Mouse (Mus musculus) right cerebral cortex, postnatal 4 days (tissue): ENCODE measurements around the gene Hmgcl.

Experiments
- DNase-seq: peaks from one replicate; pipeline ENCODE4 v3.0.0-alpha.2; 2022

Gene Hmgcl

DNA sequence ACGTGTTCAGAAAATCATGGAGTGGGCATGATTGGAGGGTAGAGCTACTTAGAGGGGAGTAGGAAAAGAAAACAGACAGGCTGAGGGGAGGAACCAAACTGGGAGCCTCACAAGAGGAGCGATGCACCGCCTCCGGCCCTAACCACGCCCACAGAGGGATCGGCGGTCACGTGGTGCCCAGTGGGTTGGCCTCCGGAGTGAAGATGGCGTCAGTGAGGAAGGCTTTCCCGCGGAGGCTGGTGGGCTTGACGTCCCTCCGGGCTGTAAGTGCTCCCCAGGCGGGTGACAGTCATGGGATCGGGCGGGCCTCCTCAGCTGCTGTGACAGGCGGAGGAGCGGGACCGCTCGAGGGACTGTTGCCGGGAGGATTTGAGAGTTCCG, at the start of gene Hmgcl:
Gene Hmgcl (plus strand): TSS at position 171 of the 381 bp plus-strand sequence.
- peak; percentile 91 for DNase-seq

- DNase-seq = no peak
Measured at GRCm38 (mm10) chr4:135898380-135899049, 47.7 kb upstream of the Hmgcl start.

GRCm38 (mm10) chr4:135899050-135899448, 47.2 kb upstream of the Hmgcl start:
- DNase-seq = no peak

GRCm38 (mm10) chr4:135900008-135900407, 46.2 kb upstream of the Hmgcl start:
- no peak for DNase-seq

GRCm38 (mm10) chr4:135902606-135903242, 43.5 kb upstream of the Hmgcl start:
- no peak for DNase-seq

GRCm38 (mm10) chr4:135904810-135905209, 41.4 kb upstream of the Hmgcl start:
- no peak for DNase-seq

DNA sequence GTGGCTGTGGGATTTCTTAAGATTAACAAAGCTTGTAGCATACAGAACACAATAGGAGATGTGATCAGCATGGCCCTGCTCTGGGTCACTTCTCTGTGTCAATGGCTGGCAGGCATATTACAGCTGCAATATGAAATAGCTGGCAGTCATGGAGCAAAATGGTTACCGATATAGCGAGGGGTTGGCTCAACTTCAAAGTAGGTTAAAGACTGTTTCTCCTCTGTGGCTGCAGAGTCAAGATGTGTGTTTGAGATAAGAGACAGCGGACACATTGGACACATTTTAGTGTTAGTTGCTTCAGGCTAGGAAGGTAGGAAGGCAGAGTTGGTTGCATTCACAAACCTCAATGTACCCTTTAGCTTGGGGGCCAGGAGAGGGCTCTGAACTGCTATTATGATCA, 39.6 kb upstream of the Hmgcl start:
- DNase-seq = no peak

- DNase-seq = no peak
Measured at GRCm38 (mm10) chr4:135909326-135910066, 36.8 kb upstream of the Hmgcl start.

DNA sequence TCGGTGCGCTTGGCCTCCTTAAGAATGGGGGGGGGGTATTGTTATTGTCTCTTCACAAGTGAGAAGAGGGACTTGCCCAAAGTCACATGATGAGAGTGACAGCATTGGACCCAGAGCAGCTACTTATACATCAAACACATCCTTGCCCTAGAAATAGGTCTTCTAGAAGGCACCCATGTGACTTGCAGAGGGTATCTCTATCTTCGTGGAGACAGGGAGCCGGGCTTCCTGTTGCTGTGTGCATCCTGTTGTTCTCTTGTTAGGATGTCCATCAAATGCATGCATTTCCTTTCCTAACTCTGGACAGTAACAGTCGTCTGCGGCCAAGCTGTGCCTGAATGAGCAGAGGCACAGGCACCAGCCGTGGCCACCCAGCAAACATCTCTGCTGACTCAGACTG, 34.7 kb upstream of the Hmgcl start:
- no peak for DNase-seq

DNA sequence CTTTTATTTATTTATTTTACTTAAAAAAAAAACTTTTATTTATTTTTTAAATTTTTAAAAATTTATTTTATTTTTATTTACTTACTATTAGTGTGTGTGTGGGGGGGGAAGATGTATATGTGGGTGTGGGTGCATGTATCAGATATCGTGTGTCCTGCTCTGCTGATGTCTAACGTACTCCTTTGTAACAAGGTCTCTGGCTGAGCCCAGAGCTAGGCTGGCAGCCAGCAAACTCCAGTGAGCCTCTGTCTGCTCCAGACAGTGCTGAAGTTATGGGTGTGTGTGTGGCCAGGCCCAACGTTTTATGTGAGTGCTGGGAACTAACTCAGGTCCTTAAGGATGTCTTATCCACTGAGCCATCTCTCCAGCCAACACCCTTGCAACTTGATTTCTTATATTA, 34.1 kb upstream of the Hmgcl start:
- no peak for DNase-seq

DNA sequence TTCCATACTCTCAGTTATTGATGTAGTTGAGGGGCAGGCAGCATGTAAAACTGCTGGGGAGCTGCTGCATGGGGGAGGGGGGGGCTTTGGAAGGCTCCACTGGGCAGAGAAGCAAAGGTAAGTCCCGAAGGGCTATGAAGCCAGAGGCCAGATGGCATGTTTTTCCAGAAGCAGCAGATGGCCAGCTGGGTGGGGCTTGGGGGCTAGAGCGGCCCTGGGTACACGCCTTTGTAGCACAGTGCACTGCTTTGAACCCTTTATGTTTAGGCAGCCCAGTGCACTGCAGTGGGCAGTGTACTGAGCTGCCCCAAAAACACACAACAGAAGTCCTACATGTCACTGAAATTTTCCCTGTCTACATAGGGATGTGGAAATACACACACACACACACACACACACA, 33.4 kb upstream of the Hmgcl start:
- no peak for DNase-seq

- no peak for DNase-seq
Measured at GRCm38 (mm10) chr4:135913433-135913832, 32.8 kb upstream of the Hmgcl start.

DNA sequence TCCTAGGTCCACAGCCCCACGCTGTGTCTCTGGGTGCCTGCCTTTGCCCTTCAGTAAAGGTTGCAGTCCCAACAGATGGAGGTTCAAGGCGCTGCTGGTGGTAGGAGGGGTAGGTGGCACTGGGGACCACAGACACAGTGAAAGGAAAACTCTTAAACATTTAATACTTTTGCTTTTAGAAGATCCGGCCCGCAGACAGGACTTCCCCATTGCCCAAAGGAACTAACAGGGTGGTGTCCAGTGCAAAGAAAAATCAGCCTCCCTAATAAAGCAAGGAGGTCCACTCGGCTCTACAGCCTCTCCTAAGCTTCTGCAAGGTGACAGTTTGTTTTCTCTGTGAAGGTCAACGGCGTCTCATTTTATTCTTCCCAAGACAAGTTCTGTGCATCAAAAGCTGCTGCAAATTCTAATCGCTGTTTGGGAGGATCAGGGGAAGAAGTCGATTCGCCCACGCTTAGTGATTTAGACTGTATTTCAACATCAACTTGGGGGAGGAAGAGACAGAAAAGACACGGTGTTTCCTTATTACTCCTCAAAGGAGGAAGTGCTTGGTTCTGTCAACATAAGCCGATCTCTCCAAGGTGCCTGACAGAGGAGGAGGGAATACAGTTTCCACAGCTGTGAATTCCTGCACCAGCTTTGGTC, 27.5 kb upstream of the Hmgcl start:
- no peak for DNase-seq

DNA sequence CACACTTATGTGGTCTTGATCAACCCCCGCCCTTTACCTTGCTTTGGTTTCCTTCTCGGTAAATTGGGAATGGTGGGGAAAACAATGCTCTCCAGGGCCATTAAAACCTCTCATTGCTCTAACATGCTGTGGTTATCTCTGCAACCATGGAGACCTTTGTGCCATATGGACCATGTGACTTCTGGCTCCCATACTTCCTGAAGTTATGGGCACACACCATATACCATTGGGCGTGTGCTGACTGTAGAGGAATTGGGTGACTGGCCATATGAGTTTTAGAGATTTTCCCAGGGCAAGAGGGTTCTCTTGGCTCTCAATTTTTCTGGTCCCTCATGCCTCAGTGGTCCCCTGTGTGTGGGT, 27.0 kb upstream of the Hmgcl start:
- DNase-seq = no peak

DNA sequence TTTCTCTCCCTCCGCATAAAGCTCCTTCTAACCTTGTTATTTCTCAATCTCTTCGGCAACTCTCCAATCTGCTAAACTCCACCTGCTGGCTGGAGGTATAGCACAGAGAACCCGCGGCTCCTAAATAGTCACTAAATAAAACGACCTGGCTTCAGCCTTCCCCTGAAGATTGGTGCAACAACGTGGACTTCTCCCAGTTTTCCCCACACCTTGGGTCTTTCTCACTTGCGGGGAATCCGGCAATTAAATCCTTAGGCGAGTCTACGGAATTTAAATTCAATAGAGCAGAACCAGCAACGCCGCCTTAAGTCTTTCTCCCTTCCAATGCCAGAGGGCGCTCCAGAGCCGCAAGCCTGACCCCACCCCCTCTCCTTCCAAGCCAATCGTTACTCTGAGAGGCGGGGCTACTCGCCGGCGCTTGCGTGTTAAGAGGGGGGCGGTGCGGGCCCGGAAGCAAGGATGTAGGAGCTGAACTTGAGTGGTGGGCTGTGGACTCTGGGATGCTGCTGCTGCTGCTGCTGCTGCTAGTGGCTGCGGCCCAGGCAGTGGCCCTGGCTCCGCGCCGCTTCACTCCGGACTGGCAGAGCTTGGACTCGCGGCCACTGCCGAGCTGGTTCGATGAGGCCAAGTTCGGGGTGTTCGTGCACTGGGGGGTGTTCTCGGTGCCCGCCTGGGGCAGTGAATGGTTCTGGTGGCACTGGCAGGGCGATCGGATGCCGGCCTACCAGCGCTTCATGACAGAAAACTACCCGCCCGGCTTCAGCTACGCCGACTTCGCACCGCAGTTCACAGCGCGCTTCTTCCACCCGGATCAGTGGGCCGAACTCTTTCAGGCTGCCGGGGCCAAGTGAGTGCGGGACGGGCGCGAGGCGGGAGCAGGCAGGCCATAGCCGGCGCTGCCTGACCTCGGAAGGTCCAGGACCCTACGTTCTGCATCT, 25.7 kb upstream of the Hmgcl start, which contains the start of gene Fuca1:
Gene Fuca1 (plus strand): TSS at position 432 of the 938 bp plus-strand sequence.
- peak; percentile 97 for DNase-seq

- DNase-seq = no peak
Measured at GRCm38 (mm10) chr4:135921257-135922120, 24.8 kb upstream of the Hmgcl start.

DNA sequence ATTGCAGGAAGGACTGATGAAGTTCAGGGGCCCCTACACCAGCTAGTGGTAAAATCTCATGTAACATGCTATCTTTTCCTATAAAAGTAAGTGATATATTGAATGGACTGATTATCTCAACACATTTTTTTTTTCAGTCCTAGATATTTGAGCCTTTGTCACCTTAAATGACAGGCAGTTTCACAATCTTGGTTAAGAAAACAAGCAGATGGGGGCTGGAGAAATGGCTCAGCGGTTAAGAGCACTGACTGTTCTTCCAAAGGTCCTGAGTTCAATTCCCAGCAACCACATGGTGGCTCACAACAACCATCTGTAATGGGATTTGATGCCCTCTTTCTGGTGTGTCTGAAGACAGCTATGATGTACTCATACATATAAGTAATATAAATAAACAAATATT, 24.1 kb upstream of the Hmgcl start:
- no peak for DNase-seq

DNA sequence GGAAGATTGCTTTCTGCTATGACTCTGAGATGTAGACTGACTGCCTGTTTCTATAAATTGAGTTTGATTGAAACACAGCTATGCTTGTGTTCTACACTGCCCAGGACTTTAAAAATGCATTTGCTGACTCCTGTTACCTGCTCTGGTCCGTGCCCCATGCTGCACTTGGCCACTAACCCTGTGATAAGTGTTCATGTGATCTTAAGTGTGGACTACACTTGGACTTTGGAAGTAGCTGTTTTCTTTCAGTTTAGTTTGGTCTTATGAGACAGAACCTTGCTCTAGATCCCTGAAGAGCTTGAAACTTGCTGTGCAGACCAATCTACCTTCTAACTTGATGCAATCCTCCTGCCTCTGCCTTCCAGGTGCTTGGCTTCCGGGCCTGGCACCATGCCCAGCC, 21.8 kb upstream of the Hmgcl start:
- no peak for DNase-seq

GRCm38 (mm10) chr4:135925341-135925740, 20.9 kb upstream of the Hmgcl start:
- DNase-seq = no peak

DNA sequence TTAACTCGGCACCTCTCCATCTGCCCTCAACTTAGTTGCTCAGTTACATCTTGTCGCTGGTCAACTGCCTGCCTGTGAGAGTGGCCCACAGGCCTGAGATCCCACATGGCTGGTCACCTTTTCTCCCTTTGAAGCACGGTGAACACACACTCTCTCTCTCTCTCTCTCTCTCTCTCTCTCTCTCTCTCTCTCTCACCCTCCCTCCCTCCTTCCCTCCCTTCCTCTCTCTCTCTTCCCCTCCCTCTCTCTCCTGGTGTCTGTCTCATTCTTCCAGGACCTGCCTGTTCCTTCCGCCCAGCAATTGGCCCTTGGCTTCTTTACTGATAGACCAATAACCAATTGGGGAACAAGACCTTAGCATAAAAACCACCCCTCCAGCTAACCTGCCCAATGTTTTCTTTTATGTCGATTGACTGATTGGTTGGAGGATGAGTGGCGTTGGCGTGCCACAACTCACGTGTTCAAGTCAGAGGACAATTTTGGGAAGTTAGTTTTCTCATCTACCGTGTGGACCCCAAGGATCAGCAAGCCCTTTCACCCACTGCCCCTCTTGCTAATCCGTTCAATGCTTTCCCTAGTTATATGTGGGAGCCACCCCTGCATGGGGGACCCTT, 19.9 kb upstream of the Hmgcl start:
- no peak for DNase-seq

- no peak for DNase-seq
Measured at GRCm38 (mm10) chr4:135926861-135927260, 19.4 kb upstream of the Hmgcl start.
